Mouse (Mus musculus): Measurements from ENCODE around the gene Nr2f2. TPM values are rescaled to one million over a fixed set of nuclear protein-coding genes. Genes with fewer than 3 reads are reported as not detected.

Nr2f2 gene
- polyA plus RNA-seq, 1 experiment: 7.7 TPM

DNA sequence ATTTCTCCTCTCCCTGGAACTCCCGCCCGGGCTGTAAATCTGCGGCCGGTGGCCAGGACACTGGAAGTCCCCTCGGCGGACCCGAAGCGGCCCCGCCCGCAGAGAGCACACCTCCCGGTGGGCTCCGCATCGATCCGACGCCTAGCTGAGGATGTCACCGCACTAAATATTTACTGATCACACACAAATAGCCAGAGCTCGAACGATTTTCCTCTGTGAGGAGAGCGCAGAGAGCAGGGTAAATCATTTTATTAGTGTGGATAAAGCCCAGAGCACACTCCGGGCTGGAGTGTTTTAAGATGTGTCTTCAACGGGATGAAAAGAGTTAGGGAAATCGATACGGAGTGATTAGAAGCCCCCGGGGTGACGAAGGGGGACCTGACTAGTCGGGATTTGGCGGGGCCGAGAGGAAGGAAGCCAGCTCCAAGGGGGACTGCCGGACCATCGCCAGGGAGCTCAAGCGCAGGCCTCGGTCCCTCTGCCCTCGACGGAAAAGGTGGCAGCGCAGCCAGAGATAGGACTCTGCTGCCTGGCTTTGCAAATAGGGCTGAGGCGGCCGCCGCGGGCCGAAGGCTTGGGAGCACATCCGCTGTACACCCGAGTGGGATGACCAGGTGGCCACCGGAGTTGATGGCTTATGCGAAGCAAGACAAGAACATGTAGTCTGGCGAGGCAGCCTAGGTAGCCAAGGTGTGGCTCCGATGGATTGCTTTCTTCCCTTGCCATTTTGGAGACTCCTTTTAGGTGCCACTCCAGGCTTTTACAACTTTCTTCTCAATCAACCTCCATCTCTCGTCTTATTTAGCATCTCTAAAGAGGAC, 3.4 kb upstream of the Nr2f2 start:
- TF ChIP-seq CTCF (IDR thresholded peaks at IDR 0.05; ENCODE audit: control insufficient read depth, insufficient read depth, low read length) (no peak), POLR2A (IDR thresholded peaks at IDR 0.05; ENCODE audit: borderline replicate concordance, control insufficient read depth, low read depth, low read length) (no peak)
- no peak overlapping the region for H3K27ac ChIP-seq (ENCODE audit: control insufficient read depth, insufficient read depth, low read depth, low read length, poor library complexity)
- H3K4me3 ChIP-seq (replicated peaks; ENCODE audit: control insufficient read depth, low read depth, low read length): no peak overlapping the region

DNA sequence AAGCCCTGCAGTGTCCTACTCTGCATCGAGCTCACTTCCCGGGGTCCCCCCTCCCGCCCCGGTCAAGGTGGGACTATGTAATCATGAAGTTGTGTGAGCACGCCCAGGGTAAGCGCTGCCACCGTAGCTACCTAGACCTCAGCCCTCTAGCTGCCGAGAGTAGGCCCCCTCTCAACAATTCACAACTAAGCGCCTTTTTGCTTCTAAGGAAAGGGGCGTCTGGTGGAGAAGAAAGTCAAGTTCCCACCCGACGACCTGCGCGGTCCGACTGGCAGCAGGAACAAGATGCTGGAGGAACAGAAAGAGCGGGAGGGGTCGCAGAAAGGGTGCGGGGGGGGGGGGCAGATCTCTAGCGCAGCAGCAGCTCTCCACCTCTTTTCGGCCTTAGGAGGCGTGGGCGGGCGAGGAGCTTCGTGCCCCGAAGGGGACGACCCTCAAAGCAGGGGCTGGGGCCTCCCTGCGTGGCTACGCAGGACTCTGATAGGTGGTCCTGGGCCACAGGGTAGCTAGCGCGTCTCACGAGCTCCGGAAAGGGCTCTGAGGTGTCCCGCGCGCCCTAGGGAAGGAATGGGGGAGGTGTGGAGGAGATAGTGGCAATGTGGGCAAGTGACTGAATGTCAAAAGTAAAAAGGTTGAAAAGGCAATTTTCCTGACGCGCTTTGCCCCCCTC, 2.7 kb upstream of the Nr2f2 start:
- H3K27ac ChIP-seq (ENCODE audit: control insufficient read depth, insufficient read depth, low read depth, low read length, poor library complexity): no peak overlapping the region
- no peak for TF ChIP-seq POLR2A (IDR thresholded peaks at IDR 0.05; ENCODE audit: borderline replicate concordance, control insufficient read depth, low read depth, low read length)
- no peak for TF ChIP-seq CTCF (IDR thresholded peaks at IDR 0.05; ENCODE audit: control insufficient read depth, insufficient read depth, low read length)
- no peak overlapping the region for H3K4me3 ChIP-seq (replicated peaks; ENCODE audit: control insufficient read depth, low read depth, low read length)
- no peaks in the 10 kb centered on the region for H3K4me1 ChIP-seq (ENCODE audit: control insufficient read depth, insufficient read depth, low read length)
- 5% methylated on average over 37 of the region's 37 CpGs for WGBS

More for the DNA sequence above, 3.4 kb upstream of the Nr2f2 start:
- H3K4me1 ChIP-seq (ENCODE audit: control insufficient read depth, insufficient read depth, low read length): no peaks in the 10 kb centered on the region
- WGBS: 4% methylated on average over 47 of the region's 47 CpGs

DNA sequence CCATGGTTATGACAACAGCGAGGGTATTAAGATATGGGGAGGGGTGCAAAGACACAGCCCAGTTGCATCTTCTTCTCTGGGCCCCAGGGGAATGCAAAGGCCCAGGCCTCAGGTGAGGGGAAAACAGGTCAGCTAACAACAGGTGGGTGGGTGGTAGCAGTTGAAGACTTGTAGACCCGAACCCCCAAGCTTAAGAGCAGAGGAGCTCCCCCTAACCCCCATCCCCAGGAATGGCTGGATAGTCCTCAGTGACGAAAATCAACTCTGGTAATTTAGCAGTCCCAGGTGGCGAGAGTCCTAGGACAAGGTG, 2.2 kb upstream of the Nr2f2 start:
- no peak overlapping the region for H3K27ac ChIP-seq (ENCODE audit: control insufficient read depth, insufficient read depth, low read depth, low read length, poor library complexity)
- TF ChIP-seq POLR2A (IDR thresholded peaks at IDR 0.05; ENCODE audit: borderline replicate concordance, control insufficient read depth, low read depth, low read length) (no peak), CTCF (IDR thresholded peaks at IDR 0.05; ENCODE audit: control insufficient read depth, insufficient read depth, low read length) (no peak)

DNA sequence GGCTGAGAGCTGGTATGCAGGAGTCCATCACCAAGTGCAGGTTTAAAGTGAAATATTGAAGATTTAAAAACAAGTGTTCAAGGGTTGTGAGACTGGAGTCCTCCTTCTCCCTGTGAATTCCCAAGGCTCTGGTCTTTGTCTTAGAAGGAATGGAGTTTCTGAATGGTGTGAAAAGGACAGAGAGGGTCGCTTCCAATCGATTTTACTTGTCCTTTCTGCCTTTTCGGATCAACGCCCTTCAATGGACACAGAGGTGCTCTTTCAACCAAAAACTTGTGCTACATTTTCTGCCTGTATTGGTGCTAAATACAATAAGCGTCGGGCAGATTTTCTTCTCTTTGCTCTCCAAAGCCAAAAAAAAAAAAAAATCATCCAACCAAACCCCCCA, 1.7 kb upstream of the Nr2f2 start:
- TF ChIP-seq CTCF (IDR thresholded peaks at IDR 0.05; ENCODE audit: control insufficient read depth, insufficient read depth, low read length): no peak
- no peak for TF ChIP-seq POLR2A (IDR thresholded peaks at IDR 0.05; ENCODE audit: borderline replicate concordance, control insufficient read depth, low read depth, low read length)
- 10% methylated on average over 6 of the region's 6 CpGs for WGBS

More for the DNA sequence above, 2.2 kb upstream of the Nr2f2 start:
- H3K4me3 ChIP-seq (replicated peaks; ENCODE audit: control insufficient read depth, low read depth, low read length): no peak overlapping the region
- no peaks in the 10 kb centered on the region for H3K4me1 ChIP-seq (ENCODE audit: control insufficient read depth, insufficient read depth, low read length)
- 17% methylated on average over 4 of the region's 4 CpGs for whole genome bisulfite sequencing

DNA sequence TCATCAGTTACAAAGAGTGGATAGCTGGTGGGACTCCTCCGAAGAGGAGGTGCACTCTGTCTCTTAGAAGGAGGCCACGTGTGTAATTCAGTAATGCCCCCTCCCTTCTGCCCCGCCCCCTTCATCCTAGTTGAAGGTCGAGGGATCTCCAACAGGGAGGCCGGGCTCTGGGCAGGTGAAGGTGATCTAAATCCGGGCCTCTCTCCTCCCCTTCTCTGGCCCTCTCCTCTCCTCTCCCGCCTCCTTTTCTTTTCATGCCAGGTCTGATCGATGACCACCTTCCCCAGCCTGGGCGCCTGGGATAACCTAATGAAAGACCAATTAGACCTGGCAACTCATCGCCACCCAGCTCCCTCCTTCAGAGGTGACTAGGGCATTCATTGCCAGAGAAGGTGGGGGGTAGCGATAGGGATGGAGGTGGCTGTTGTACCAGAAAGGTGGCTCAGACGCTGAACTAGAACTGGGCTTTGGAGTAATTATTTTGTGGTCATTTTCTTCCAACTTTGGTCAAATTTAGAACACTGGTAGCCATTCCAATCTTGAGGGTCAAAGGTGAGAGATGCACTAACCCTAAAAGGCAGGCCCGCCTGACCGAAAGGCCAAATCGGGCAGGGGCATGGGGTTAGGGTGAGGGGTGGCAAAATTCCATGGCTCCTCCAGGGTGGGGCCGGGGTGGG, 1.2 kb upstream of the Nr2f2 start:
- no peak for TF ChIP-seq CTCF (IDR thresholded peaks at IDR 0.05; ENCODE audit: control insufficient read depth, insufficient read depth, low read length)
- no peak for TF ChIP-seq POLR2A (IDR thresholded peaks at IDR 0.05; ENCODE audit: borderline replicate concordance, control insufficient read depth, low read depth, low read length)
- H3K4me1 ChIP-seq (ENCODE audit: control insufficient read depth, insufficient read depth, low read length): no peaks in the 10 kb centered on the region
- WGBS: 8% methylated on average over 16 of the region's 16 CpGs
- H3K27ac ChIP-seq (ENCODE audit: control insufficient read depth, insufficient read depth, low read depth, low read length, poor library complexity): no peak overlapping the region
- no peak overlapping the region for H3K4me3 ChIP-seq (replicated peaks; ENCODE audit: control insufficient read depth, low read depth, low read length)

More for the DNA sequence above, 1.7 kb upstream of the Nr2f2 start:
- H3K4me1 ChIP-seq (ENCODE audit: control insufficient read depth, insufficient read depth, low read length): no peaks in the 10 kb centered on the region
- H3K27ac ChIP-seq (ENCODE audit: control insufficient read depth, insufficient read depth, low read depth, low read length, poor library complexity): no peak overlapping the region
- no peak overlapping the region for H3K4me3 ChIP-seq (replicated peaks; ENCODE audit: control insufficient read depth, low read depth, low read length)

DNA sequence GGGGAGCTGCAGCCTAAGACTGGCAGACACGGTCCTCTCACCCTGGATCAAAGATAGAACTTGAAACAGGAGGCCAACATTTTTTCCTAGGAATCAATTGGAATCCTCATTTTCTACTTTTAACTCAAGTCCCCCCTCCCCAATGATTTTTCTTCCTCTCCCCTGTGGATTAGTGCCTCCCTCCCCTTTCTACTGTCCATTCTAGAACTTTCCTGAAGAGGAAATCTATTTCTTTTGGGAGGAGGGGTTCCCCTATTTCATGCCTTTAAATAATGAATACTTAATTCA, 217 bp upstream of the Nr2f2 start:
- 0% methylated on average over 1 of the region's 1 CpGs for WGBS
- no peak overlapping the region for H3K4me3 ChIP-seq (replicated peaks; ENCODE audit: control insufficient read depth, low read depth, low read length)
- no peak overlapping the region for H3K27ac ChIP-seq (ENCODE audit: control insufficient read depth, insufficient read depth, low read depth, low read length, poor library complexity)
- TF ChIP-seq CTCF (IDR thresholded peaks at IDR 0.05; ENCODE audit: control insufficient read depth, insufficient read depth, low read length): no peak
- TF ChIP-seq POLR2A (IDR thresholded peaks at IDR 0.05; ENCODE audit: borderline replicate concordance, control insufficient read depth, low read depth, low read length): no peak
- H3K4me1 ChIP-seq (ENCODE audit: control insufficient read depth, insufficient read depth, low read length): no peaks in the 10 kb centered on the region

DNA sequence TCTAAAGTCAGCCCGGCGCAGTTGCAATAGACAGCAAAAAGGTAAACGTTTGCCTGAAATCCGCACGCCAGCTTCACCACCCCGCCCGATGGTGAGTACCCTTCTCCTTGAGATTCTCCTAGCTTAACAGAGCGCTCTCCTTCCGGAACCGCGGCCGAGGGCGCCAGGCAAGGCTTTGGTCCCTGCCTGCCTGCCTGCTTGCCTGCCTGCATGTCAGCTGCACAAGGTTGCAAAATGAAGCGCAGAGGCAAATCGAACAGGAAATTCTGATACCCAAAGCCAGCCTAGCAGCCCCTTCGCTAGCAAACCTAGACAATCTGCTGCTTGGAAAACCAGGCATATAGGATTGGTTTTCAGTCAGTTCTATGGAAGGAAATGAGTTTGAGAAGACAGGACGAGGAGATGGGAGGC, 1.1 kb downstream of the Nr2f2 start:
- Histone ChIP-seq H3K27ac (ENCODE audit: control insufficient read depth, insufficient read depth, low read depth, low read length, poor library complexity) (no peak overlapping the region), H3K4me3 (replicated peaks; ENCODE audit: control insufficient read depth, low read depth, low read length) (no peak overlapping the region), H3K4me1 (ENCODE audit: control insufficient read depth, insufficient read depth, low read length) (no peaks in the 10 kb centered on the region)
- WGBS: 5% methylated on average over 17 of the region's 17 CpGs
- TF ChIP-seq POLR2A (IDR thresholded peaks at IDR 0.05; ENCODE audit: borderline replicate concordance, control insufficient read depth, low read depth, low read length) (no peak), CTCF (IDR thresholded peaks at IDR 0.05; ENCODE audit: control insufficient read depth, insufficient read depth, low read length) (no peak)

DNA sequence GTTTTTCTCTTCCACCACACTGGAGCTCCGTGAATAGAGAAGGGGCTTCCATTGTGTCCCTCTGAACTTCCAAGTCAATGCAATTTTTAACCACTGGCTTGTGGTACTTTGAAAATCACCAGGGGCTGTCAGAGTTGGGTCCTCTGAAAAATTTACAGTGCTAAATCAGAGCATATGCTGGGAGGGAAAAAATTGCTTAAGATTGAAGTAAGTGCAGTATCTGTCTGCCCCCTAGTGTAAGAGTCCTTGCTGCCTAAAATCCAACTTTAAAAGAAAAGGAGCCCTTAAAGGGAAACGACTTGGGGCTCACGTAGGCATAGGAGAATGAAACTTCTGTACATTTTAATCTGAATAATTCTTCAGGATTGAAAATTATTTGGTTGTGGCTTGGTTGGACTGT, 1.7 kb downstream of the Nr2f2 start:
- WGBS: 3% methylated on average over 3 of the region's 3 CpGs
- no peak overlapping the region for H3K4me3 ChIP-seq (replicated peaks; ENCODE audit: control insufficient read depth, low read depth, low read length)
- TF ChIP-seq POLR2A (IDR thresholded peaks at IDR 0.05; ENCODE audit: borderline replicate concordance, control insufficient read depth, low read depth, low read length) (no peak), CTCF (IDR thresholded peaks at IDR 0.05; ENCODE audit: control insufficient read depth, insufficient read depth, low read length) (no peak)
- H3K4me1 ChIP-seq (ENCODE audit: control insufficient read depth, insufficient read depth, low read length): no peaks in the 10 kb centered on the region
- H3K27ac ChIP-seq (ENCODE audit: control insufficient read depth, insufficient read depth, low read depth, low read length, poor library complexity): no peak overlapping the region
